Mouse (Mus musculus) gastrocnemius, postnatal 4 days (tissue): ENCODE data around the gene Otop2. TPM values are rescaled to one million over a fixed set of nuclear protein-coding genes. Genes with fewer than 3 reads are reported as not detected.

Experiments used
- DNase-seq, 2 experiments: peaks; one replicate each; pipeline ENCODE4 v3.0.0; 2021 to 2022; ENCODE audit warnings: low spot score in 2 of 2, mixed read lengths in 2 of 2
- total RNA-seq, 2 experiments: library from RNA; stranded (reverse); gene quantifications; 2 replicates each; pipeline ENCODE4 v1.2.3; 2021

Gene Otop2
- total RNA-seq, 2 experiments from 2014 or later: not detected

- DNase-seq: no peak
These were observed 10.3 kb upstream of the Otop2 start for GRCm38 (mm10) chr11:115296471-115297210.

- DNase-seq: no peak
These were observed 9.6 kb upstream of the Otop2 start, which contains the start of gene Fads6 for GRCm38 (mm10) chr11:115297214-115297826. TSS of gene Fads6 (minus strand) at chr11:115297663.

- DNase-seq: no peak
These were observed 8.8 kb upstream of the Otop2 start for GRCm38 (mm10) chr11:115298160-115298559.

- no peak for DNase-seq
These were observed 6.2 kb upstream of the Otop2 start for GRCm38 (mm10) chr11:115300745-115301144.

- DNase-seq: no peak
These were observed 5.6 kb upstream of the Otop2 start for GRCm38 (mm10) chr11:115301351-115301750.

- no peak for DNase-seq
These were observed 3.8 kb upstream of the Otop2 start for GRCm38 (mm10) chr11:115303167-115303566.

GRCm38 (mm10) chr11:115308781-115309180 lies 1.8 kb downstream of the Otop2 start:
- no peak for DNase-seq

GRCm38 (mm10) chr11:115314249-115314648 lies 7.3 kb downstream of the Otop2 start:
- DNase-seq: no peak

GRCm38 (mm10) chr11:115317204-115317603 lies 10.2 kb downstream of the Otop2 start:
- DNase-seq: no peak

GRCm38 (mm10) chr11:115318245-115319027 lies 11.5 kb downstream of the Otop2 start:
- DNase-seq: no peak

GRCm38 (mm10) chr11:115319704-115320383 lies 12.9 kb downstream of the Otop2 start:
- no peak for DNase-seq

GRCm38 (mm10) chr11:115321906-115322693 lies 15.1 kb downstream of the Otop2 start, which contains the start of gene Ush1g:
TSS of gene Ush1g (minus strand) at chr11:115322041.
- peak in 1 of 2 experiments; percentile 62 for DNase-seq

GRCm38 (mm10) chr11:115323354-115323753 lies 16.4 kb downstream of the Otop2 start:
- DNase-seq: no peak

GRCm38 (mm10) chr11:115326730-115327129 lies 19.8 kb downstream of the Otop2 start:
- no peak for DNase-seq

GRCm38 (mm10) chr11:115329339-115329738 lies 22.4 kb downstream of the Otop2 start:
- no peak for DNase-seq

- DNase-seq: no peak
These were observed 27.6 kb downstream of the Otop2 start, which contains the start of gene Otop3 for GRCm38 (mm10) chr11:115334531-115334930. TSS of gene Otop3 (plus strand) at chr11:115334731.

- no peak for DNase-seq
These were observed 28.3 kb downstream of the Otop2 start for GRCm38 (mm10) chr11:115335223-115335622.

GRCm38 (mm10) chr11:115336115-115336514 lies 29.2 kb downstream of the Otop2 start:
- DNase-seq: no peak

- DNase-seq: no peak
These were observed 30.4 kb downstream of the Otop2 start for GRCm38 (mm10) chr11:115337350-115337749.

- DNase-seq: no peak
These were observed 30.9 kb downstream of the Otop2 start for GRCm38 (mm10) chr11:115337826-115338225.
